Mouse (Mus musculus) layer of hippocampus, adult 9-11 months (tissue): ENCODE measurements around the gene Golga3.
A peak's percentile ranks its signal among the peaks of the same experiment; 100 is the strongest.

ENCODE experiments used
- DNase-seq: peaks from one replicate; pipeline ENCODE4 v3.0.0; 2022

Gene Golga3

GRCm38 (mm10) chr5:110232346-110232745 lies 55.8 kb downstream of the Golga3 start:
- no peak for DNase-seq

GRCm38 (mm10) chr5:110244091-110244490 lies 67.6 kb downstream of the Golga3 start:
- no peak for DNase-seq

GRCm38 (mm10) chr5:110266941-110267340 lies 90.4 kb downstream of the Golga3 start:
- DNase-seq: no peak

DNA sequence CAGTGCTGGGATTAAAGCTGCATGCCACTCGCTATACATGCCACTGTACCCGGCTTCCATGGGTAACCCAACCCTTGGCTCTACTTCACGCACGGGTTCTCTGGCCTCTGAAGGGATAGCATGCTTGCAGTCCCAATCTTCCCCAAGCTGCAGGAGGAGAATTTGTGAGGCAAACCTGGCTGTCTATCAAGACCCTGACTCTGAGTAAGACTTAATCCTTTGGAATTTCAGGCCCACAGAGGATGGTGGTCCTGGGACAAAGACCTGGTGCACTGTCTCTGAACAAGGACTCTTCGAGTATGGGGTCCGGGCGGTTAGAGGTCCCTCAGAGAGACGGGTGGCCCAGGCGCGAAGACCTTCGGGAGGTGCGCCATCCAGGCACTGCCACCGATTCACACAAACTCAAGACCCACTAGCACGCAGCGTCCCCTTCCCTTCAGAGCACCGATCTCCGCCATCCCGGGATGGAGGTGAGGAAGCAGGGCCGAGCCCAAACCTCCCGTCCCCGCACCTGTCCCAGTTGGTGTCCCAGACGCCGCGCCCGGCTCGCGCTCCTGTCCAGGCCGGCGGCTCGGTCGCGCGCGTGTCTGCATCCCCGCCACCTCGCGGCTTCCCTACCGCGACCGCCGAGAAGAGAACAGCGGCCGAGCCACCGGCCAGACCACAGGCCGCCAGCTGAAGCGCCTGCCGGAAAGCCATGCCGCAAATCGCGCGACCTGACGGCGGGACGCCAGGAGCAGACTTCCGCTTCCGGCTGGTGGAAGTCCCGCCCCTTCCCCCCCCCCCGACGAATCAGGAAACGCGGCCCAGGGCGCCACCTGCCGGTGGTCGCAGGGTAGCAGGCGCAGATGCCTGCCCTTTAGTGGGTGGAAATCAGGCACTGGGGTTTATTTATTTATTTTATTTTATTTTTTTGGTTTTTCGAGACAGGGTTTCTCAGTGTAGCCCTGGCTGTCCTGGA lies 92.9 kb downstream of the Golga3 start, which contains the start of gene Pgam5:
Gene Pgam5 (minus strand): TSS at position 773 of the 961 bp plus-strand sequence.
- peak; percentile 76 for DNase-seq

DNA sequence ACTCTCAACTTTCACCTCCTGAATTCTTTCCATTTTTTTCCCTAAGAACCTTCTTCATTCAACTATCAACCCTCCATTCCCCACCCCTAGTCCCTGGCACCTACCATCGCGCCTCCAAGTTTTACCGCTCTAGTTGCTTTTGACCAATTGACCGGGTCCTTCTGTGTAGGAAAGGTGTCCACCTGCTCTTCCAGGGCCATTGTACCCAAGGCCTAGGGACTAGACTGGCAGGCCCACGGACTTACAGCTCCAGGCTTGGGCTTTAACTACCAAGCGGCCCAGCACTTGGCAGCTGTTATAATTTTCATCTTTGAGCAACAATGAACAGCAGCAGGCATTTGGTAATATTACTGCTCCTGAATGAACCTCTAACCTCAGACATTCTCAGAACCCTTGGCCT lies 93.7 kb downstream of the Golga3 start:
- DNase-seq: no peak

DNA sequence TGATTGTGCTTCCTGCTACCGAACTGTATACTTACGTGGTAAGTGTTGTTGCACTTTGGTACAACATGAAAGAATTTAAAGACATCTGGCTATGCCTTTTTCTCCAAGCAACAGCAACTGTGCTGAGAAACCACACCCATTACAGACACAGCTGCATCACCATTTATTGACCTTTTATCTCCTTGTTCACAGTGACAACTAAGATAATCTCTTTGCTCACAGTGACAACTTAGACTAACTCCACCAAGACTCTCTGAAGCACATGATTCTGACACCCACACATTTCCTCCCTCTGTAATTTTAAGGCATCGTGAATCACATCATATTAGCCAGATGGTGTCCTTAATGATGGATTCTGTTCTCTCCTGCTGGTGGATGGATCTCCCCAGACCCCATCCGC lies 97.6 kb downstream of the Golga3 start:
- DNase-seq: no peak

DNA sequence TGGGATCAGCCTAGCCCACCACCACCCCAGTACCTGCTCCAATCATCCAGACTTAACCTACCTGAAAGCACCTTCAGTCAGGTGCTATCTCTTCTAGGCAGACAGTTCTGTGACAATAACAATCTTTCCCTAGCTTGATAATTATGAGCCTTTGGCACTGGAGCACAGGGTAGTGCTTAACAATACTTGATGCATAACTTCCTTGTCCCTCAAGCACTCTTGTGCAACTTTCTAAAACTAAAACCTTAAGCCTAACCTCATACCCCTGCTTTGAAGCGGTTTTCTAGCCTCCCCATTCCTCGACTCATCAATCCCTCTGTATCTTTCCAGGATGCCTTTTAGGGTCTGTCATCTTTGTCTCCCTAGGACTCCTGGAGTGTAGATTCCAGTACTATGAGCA lies 98.3 kb downstream of the Golga3 start:
- DNase-seq: no peak
